Mouse (Mus musculus) layer of hippocampus, adult 9-11 months (tissue): ENCODE results near the gene Fez1.

ENCODE experiments used
- DNase-seq: peaks from one replicate; pipeline ENCODE4 v3.0.0; 2022

Fez1 gene

GRCm38 (mm10) chr9:36833914-36834313 is 12.2 kb downstream of the Fez1 start:
- no peak for DNase-seq

- no peak for DNase-seq
These were observed 24.7 kb downstream of the Fez1 start for GRCm38 (mm10) chr9:36846346-36846745.

GRCm38 (mm10) chr9:36848661-36849060 is 27.0 kb downstream of the Fez1 start:
- no peak for DNase-seq

- peak; percentile 85 for DNase-seq
These were observed 28.4 kb downstream of the Fez1 start for GRCm38 (mm10) chr9:36850091-36850490.

- DNase-seq: no peak
These were observed 30.5 kb downstream of the Fez1 start for GRCm38 (mm10) chr9:36852175-36852574.

GRCm38 (mm10) chr9:36856351-36856750 is 34.7 kb downstream of the Fez1 start:
- DNase-seq: no peak

- no peak for DNase-seq
These were observed 35.9 kb downstream of the Fez1 start for GRCm38 (mm10) chr9:36857476-36858117.

GRCm38 (mm10) chr9:36858677-36859076 is 37.0 kb downstream of the Fez1 start:
- DNase-seq: peak; percentile 69

- no peak for DNase-seq
These were observed 40.9 kb downstream of the Fez1 start for GRCm38 (mm10) chr9:36862576-36862975.

GRCm38 (mm10) chr9:36863694-36864093 is 42.0 kb downstream of the Fez1 start:
- no peak for DNase-seq

- peak; percentile 75 for DNase-seq
These were observed 43.5 kb downstream of the Fez1 start for GRCm38 (mm10) chr9:36864862-36865813.

- DNase-seq: no peak
These were observed 47.0 kb downstream of the Fez1 start for GRCm38 (mm10) chr9:36868662-36869061.

GRCm38 (mm10) chr9:36870263-36870662 is 48.6 kb downstream of the Fez1 start:
- DNase-seq: no peak

- no peak for DNase-seq
These were observed 52.1 kb downstream of the Fez1 start for GRCm38 (mm10) chr9:36873796-36874195.

- DNase-seq: no peak
These were observed 54.6 kb downstream of the Fez1 start for GRCm38 (mm10) chr9:36876313-36876712.

- DNase-seq: no peak
These were observed 55.1 kb downstream of the Fez1 start for GRCm38 (mm10) chr9:36876787-36877186.

- DNase-seq: no peak
These were observed 60.0 kb downstream of the Fez1 start for GRCm38 (mm10) chr9:36881615-36882014.

- DNase-seq: peak; percentile 69
These were observed 60.5 kb downstream of the Fez1 start for GRCm38 (mm10) chr9:36882034-36882745.

GRCm38 (mm10) chr9:36883569-36883968 is 61.9 kb downstream of the Fez1 start:
- DNase-seq: no peak

- no peak for DNase-seq
These were observed 63.6 kb downstream of the Fez1 start for GRCm38 (mm10) chr9:36885237-36885636.

GRCm38 (mm10) chr9:36890552-36890951 is 68.9 kb downstream of the Fez1 start:
- DNase-seq: no peak

GRCm38 (mm10) chr9:36893413-36893990 is 71.8 kb downstream of the Fez1 start:
- DNase-seq: no peak

- DNase-seq: no peak
These were observed 72.6 kb downstream of the Fez1 start for GRCm38 (mm10) chr9:36894242-36894641.
